Mouse (Mus musculus) effector memory CD4-positive, alpha-beta T cell, adult 7 months (primary cell): ENCODE results near the gene Igsf21. TPM values are rescaled to one million over a fixed set of nuclear protein-coding genes. Genes with fewer than 3 reads are reported as not detected.

Experiments used
- polyA plus RNA-seq: library from polyadenylated mRNA; unstranded; fragments of 100-300 nt; shearing (Covaris generic); gene quantifications from one replicate; pipeline ENCODE4 v1.2.1, GENCODE M21; 2017

The Igsf21 gene
- not detected for polyA plus RNA-seq

DNA sequence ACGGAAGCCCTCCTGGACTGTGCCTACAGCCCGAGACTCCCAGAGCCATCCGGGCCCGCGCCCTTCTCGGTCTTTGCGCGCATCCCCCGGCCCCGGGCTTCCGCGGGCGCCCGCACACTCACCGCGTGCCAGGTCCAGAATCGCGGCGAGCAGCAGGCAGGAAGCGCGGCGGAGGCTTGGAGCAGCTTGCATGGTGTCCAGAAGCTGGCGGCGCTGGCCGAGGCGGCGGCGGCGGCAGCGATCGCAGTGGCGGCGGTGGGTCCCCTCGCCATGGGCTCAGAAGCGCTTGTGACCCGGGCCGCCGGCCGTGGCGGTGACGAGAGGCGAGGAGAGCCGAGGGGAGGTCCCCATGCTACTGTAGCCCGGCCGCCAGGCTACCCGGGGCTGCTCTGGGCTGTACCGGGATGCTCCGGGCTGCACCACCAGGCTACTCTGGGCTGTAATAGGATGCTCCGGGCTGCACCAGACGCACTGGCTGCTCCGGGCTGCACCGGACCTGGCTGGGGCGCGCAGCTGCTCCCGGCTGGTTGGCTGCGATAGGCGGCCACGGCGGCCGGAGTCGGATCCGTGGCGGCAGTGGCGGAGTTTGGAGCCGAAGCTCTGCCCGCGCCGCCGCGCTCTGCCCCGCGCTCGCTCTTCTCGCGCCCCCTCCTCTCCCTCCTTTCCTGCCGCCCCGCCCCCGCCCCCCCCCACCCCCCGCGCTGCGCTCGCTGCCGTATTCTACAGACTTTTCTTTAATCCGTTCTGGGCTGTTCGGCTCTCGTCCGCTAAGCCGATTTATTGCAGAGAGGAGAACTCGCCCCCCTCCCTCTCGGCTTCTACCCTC, at the start of gene Igsf21:
Gene Igsf21, minus strand, starts transcription at position 605 of the 826 bp plus-strand sequence.

